Mouse (Mus musculus) kidney, adult 9 months (tissue): ENCODE results near the gene Cyth2.
A peak's percentile ranks its signal among the peaks of the same experiment; 100 is the strongest.

ENCODE experiments used
- DNase-seq: peaks from one replicate; pipeline ENCODE4 v3.0.0; 2022

Cyth2 gene

GRCm38 (mm10) chr7:45813787-45814779 is at the start of gene Cyth2:
TSS of gene Cyth2 (minus strand) at chr7:45814581.
- DNase-seq: peak; percentile 100

- DNase-seq: no peak
Observed at GRCm38 (mm10) chr7:45862804-45863203, 48.4 kb upstream of the Cyth2 start.

GRCm38 (mm10) chr7:45859008-45859407 is 44.6 kb upstream of the Cyth2 start:
- DNase-seq: no peak

- DNase-seq: no peak
Observed at GRCm38 (mm10) chr7:45856950-45857901, 42.8 kb upstream of the Cyth2 start.

GRCm38 (mm10) chr7:45853089-45853488 is 38.7 kb upstream of the Cyth2 start:
- DNase-seq: no peak

DNA sequence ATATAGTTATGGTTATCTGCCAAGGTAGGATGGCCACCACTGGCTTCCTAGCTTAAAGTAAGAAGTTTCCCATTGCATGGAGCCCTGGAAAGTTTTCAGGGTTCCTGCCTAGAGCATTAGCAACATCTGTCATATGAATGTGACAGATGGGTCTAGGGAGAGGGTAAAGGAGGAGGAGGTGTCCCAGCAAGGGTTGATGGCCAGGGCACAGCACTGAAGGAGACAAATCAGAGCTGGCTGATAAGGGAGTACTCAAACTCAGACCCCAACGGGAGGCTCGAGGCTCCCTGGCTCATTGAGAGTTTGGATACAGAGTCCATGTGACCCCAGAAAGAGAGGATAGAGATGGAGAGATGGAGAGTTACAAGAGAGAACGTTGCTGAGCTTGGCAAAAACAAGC is 36.3 kb upstream of the Cyth2 start:
- DNase-seq: no peak

DNA sequence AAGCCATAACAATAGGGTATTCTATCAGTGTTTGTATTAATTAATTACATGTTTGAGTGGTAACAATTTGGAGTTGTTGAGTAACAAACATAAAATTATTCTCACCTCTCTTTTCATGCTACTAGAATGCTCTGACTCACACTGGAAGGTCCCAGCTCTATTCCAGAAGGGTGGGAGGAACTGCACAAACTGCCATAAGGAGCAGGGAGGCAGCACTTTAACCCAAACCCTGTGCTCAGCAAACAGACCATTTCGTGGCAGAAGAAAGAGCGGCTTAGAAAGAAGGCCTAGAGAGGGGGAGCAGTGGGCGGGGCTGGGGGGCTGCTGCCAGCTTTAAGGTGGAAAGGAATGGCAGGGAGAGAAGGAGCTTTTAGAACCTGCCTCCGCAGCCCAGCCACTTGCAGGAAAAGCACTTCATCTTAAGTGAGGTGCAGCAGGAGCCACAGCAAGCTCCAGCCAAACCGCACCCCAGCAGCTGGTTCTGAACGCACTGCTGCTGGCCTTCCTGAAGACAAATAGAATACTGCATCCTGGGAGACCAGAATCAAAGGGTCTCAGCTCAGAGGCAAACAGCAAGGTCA is 34.2 kb upstream of the Cyth2 start:
- DNase-seq: no peak

DNA sequence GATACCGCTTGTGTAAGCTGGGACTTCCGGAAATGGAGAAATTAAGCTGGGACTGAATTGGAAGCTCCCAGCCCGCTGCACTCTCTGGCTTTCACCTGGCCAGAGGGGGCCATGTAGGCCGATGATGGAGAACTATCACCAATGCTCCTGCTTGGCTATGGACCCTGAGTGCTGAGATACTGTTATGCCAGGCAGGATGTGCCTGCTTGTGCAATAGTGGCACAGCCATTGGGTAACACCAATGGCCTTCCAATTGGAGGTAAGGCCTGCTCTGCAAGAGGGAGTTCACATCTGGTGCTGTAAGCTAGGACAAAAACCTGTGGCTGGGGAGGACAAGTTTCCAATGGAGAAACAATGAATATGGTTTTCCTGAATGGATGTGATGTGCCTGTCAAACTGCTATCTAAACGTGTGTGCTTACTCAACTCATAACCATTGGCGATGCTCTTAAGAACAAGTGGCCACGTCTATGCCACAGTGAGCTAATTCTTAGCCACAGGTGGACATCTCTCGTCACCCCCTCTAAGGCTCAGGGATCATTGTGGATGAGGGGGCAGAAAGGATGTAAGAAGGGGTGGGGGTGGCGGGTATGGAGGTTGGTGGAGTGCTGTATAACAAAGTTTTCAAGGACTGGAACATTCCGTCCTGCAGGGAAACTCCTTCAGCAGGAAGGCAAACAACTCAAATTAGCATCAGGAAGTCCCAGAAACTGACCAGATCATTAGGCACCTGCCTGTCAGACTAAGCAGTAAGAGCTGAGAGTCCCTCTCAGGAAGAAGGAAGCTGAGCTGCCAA is 28.8 kb upstream of the Cyth2 start:
- no peak for DNase-seq

GRCm38 (mm10) chr7:45833924-45834323 is 19.5 kb upstream of the Cyth2 start:
- no peak for DNase-seq

DNA sequence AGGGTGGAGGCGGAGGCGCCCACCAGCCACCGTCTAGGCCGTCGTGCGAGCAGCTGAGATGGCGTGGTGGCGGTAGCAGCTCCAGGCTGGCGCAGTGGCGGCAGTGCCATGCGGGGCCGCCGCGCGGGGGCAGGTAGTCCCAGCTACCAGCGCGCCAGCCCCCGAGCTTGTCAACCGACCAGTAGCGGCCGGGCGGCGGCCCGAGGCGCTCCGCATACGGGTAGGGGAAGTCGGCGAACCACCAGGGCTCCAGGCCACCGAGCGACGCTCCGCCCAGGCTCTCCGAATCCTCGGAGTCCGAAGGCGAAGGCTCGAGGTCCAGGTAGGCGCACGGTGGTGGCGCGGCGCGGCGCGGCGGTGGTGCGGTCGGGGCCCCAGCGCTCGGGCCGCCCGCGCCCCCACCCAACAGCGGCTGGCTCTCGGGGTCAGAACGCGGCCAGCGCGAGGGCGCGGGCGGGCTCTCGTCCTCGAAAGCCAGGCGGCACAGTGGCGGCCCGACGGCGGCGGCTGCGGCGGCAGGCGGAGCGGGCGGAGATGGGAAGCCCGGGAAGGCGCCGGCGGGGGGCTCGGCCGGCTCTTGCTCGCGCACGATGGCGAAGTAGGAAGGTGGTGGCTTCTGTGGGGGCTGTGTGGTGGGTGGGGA is 18.9 kb upstream of the Cyth2 start:
- DNase-seq: no peak

GRCm38 (mm10) chr7:45832428-45832827 is 18.0 kb upstream of the Cyth2 start:
- no peak for DNase-seq

GRCm38 (mm10) chr7:45831128-45831525 is 16.7 kb upstream of the Cyth2 start:
- no peak for DNase-seq

GRCm38 (mm10) chr7:45830427-45831127 is 16.2 kb upstream of the Cyth2 start, which contains the start of gene Grwd1:
TSS of gene Grwd1 (minus strand) at chr7:45830944.
- peak; percentile 93 for DNase-seq

- no peak for DNase-seq
Observed at GRCm38 (mm10) chr7:45826631-45827030, 12.2 kb upstream of the Cyth2 start.

- DNase-seq: no peak
Observed at GRCm38 (mm10) chr7:45824598-45824997, 10.2 kb upstream of the Cyth2 start, which contains the start of gene Kcnj14. TSS of gene Kcnj14 (minus strand) at chr7:45824782.

DNA sequence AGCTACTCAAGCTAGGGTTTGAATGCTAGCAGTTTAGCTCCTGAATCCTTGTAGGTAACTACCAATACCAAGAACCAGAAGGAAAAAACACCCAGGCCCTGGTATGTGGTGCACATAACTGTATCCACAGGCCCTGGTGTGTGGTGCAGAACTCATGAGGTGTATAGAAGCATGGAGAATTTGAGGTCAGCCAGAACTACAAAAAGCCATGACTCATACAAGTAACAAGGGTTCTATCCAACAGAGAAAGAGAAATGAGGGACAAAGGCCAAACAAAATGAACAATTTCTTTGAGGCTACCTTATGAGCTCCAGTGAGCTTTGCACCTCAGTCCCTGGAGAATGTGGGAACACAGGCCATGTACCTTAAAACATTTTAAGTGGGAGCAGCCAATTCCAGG is 6.5 kb upstream of the Cyth2 start:
- no peak for DNase-seq

DNA sequence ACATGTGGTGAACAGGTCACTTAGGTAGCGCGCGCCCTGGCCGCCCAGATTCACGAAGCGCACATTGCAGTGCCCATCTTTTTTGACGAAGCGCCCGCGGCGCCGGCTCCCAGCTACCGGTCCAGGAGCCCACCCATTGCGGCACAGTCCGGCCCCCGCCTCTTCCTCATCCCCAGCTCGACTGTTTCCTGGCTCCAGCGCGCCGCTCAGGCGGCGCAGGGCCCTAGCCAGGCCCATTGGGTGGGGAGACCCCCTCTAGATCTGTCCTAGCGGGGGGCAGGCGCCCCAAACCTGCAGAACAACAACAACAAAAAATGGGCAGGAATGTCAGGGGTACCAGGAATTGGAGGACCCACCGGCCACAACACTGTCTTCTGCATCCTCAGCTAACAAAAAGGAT is 5.5 kb upstream of the Cyth2 start:
- no peak for DNase-seq

DNA sequence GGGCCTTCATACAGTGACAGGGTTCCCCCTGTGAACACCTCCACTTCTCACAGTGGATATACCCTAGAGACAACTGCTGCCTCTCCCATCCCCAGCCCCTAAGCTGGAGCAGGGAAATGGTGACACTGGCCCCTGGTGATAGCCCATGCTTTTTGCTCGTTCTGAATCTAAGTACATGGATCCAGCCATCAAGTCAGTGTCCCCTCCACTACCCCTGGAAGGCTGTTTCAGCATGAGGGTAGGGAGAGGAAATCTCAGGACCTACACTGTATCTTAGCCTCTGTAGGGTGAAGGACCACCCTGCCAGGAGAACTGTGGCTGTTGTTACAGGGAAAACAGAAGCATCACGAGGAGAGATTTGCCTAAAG is 1.6 kb upstream of the Cyth2 start:
- no peak for DNase-seq

DNA sequence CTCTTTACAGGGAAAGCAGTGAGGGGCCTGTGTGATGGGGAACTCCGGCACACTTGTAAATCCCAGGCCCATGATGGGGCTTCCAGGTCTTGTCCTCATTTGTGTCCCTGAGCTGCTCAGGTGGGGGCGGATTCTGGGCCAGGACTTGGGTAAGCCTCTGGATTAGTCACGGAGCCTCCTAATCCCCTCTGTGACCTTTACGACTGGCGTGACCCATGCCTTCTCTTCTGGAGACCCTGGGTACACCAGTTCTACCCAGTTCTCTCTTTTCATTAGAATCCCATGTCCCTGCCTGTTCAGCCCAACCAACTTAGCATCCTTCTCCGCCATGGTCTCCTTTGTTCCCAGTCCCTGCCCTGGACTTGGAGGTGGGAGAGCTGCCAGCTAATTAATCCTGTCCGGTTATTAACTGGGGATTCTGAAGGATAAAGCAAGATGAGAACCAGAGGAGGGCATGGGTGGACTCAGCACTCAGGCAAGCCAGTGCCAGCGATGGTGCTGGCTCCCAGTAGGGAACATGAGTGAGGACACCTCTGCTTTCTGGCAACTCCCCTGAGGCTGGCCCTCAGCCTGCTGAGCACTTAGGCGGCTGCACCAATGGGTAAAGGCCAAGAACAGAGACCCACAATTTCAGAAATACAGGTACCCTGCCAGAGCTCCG is 1.1 kb upstream of the Cyth2 start:
- no peak for DNase-seq

DNA sequence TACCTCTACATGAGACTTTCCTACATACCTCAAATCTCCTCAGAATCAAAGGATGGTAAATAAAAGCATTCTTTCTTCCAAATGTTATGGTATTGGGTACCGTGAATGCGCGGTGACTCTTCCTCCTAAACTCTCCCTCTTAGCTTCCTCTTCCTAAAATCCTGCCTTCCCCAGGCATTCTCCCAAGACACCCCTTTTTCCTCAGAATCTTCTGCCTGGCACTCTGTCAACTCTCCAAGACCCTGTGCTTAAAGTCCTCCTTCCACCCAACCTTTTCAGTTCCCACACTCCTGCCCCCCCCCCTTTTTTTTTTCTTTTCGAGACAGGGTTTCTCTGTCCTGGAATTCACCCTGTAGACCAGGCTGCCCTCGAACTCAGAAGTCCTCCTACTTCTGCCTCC is 460 bp upstream of the Cyth2 start:
- DNase-seq: peak; percentile 31
